Mouse (Mus musculus) kidney, adult 2 months (tissue): Measurements from ENCODE around the gene Mei1. TPM values are rescaled to one million over a fixed set of nuclear protein-coding genes. Genes with fewer than 3 reads are reported as not detected.

Source experiments
- DNase-seq: peaks from one replicate; pipeline ENCODE4 v3.0.0; 2021
- H3K27ac ChIP-seq: fragments of 200-500 bp; 2 replicates; pipeline ENCODE4 v1.5.1; 2012; ENCODE audit warnings: low read depth, low read length, control low read depth, inconsistent platforms; ENCODE audit not compliant: insufficient read depth
- H3K27me3 ChIP-seq: fragments of 200-500 bp; replicated peaks from 2 replicates; pipeline ENCODE4 v1.6.1; 2012; ENCODE audit warnings: mild to moderate bottlenecking, moderate library complexity, low read length, inconsistent platforms; ENCODE audit not compliant: control insufficient read depth, insufficient read depth
- H3K36me3 ChIP-seq: fragments of 200-500 bp; 2 replicates; pipeline ENCODE4 v1.6.1; 2012; ENCODE audit warnings: mild to moderate bottlenecking, moderate library complexity, low read length, inconsistent platforms; ENCODE audit not compliant: control insufficient read depth, insufficient read depth
- H3K4me1 ChIP-seq: fragments of 200-500 bp; 2 replicates; pipeline ENCODE4 v1.6.1; 2011; ENCODE audit warnings: low read length; ENCODE audit not compliant: control insufficient read depth, insufficient read depth
- H3K4me3 ChIP-seq: fragments of 200-500 bp; 2 replicates; pipeline ENCODE4 v1.5.1; 2011; ENCODE audit warnings: mild to moderate bottlenecking, low read depth, low read length, control low read depth; ENCODE audit not compliant: insufficient read depth
- CTCF ChIP-seq: fragments of 200-500 bp; conservative IDR thresholded peaks from 2 replicates; pipeline ENCODE4 v1.5.1; 2011; ENCODE audit warnings: low read depth, mild to moderate bottlenecking, control low read depth, low read length, moderate library complexity, mixed read lengths; ENCODE audit not compliant: insufficient read depth, insufficient read length
- POLR2A ChIP-seq: fragments of 200-500 bp; IDR thresholded peaks from one replicate; pipeline ENCODE4 v1.6.1; 2011; ENCODE audit warnings: low read depth, low read length, control low read depth
- WGBS: fragments of 180-500 bp; shearing (Covaris S2); methylation state at CpG from one replicate; pipeline ENCODE4 v1.1.7; 2018; 5-methylcytosine and 5-hydroxymethylcytosine counted together
- polyA plus RNA-seq: library from polyadenylated mRNA; depleted of rRNA; stranded (reverse); fragments of >200 nt; gene quantifications from 2 replicates; pipeline ENCODE4 v1.2.3, GENCODE M21; 2012

The Mei1 gene
- polyA plus RNA-seq, 1 experiment, result not detected

DNA sequence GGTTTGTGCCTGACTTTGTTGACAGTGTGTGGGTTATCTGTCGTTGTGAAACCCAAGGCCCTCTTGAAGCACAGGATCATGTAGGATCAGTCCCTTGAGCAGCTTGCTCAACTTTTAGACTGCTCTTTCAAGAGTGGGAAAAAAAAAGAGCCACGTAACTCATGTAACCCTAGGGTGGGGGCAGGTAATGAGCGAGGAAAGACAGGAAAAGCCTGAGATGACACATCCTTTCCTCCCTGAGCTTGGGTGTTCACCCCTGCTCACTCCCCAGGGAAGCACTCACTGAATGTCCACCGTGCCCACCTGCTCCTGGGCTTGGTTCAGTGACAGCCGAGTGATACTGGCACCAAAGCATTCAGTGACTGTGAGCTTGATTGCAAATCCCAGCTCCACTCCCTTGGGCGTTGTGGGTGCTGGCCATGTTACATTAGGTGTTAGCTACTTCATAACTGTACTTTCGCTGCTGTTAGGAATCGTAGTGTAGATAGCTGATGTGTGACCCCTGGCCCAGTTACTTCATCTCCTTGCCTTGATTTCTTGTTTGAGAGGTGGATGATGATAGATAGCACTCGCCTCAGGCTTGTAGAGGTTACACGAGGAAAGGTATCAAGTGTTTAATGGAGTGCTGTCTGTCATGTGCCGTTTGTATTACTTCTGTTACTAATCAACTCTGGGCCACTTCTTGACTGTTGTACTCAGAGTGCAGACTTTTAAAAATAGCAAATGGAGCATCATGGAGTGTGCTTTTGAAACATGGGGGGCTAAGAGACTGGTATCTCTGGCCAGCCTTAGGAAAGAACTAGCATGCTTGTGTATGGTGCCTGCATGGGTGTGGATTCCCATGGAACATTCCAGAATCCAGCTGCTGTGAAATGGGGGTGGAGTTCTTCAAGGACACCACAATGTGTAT is 91.2 kb downstream of the Mei1 start:
- DNase-seq, result peak; percentile 23
- Histone ChIP-seq H3K4me1 (peaks cover 30% of the 10 kb centered on the region), H3K27ac (no peak overlapping the region), H3K4me3 (no peak overlapping the region), H3K36me3 (no peaks in the 10 kb centered on the region), H3K27me3 (no peaks in the 10 kb centered on the region)
- no peak for TF ChIP-seq CTCF
- no peak for TF ChIP-seq POLR2A
- whole genome bisulfite sequencing, result 47% methylated on average over 11 of the region's 11 CpGs

DNA sequence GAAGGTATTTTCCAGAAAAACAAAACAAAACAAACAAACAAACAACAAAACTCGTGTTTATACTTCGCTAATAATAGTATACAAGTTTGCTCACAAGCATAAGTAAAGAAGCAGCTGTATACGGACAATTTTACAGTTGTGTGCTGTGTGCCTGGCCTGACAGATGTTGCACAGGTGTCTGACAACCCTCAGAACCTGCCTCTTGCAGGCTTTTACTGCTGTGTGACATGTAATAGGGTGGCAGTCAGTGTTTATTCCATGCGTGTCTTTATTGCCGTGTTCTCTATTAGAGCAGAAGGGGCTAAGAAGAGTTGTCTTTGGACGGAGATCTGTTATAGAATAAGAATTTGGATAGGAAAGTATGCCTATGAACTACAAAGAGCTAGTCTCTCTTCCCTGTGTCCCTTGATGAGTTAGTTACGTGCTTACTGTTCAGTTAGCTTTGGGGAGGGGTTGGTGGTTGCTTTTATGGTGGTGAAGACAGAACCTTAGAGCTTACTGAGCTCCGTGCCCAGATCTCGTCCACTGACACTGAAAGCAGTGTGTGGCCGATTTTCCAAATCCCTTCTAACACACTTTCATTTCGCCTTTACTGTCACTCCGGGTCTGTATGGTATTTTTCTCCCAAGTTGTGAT is 92.3 kb downstream of the Mei1 start:
- WGBS, result 90% methylated on average over 12 of the region's 12 CpGs
- H3K4me3 ChIP-seq, result no peak overlapping the region
- TF ChIP-seq CTCF (no peak), POLR2A (no peak)
- no peak overlapping the region for H3K27ac ChIP-seq
- H3K4me1 ChIP-seq, result peaks cover 36% of the 10 kb centered on the region
- DNase-seq, result no peak
- H3K27me3 ChIP-seq, result no peaks in the 10 kb centered on the region
- H3K36me3 ChIP-seq, result no peaks in the 10 kb centered on the region

DNA sequence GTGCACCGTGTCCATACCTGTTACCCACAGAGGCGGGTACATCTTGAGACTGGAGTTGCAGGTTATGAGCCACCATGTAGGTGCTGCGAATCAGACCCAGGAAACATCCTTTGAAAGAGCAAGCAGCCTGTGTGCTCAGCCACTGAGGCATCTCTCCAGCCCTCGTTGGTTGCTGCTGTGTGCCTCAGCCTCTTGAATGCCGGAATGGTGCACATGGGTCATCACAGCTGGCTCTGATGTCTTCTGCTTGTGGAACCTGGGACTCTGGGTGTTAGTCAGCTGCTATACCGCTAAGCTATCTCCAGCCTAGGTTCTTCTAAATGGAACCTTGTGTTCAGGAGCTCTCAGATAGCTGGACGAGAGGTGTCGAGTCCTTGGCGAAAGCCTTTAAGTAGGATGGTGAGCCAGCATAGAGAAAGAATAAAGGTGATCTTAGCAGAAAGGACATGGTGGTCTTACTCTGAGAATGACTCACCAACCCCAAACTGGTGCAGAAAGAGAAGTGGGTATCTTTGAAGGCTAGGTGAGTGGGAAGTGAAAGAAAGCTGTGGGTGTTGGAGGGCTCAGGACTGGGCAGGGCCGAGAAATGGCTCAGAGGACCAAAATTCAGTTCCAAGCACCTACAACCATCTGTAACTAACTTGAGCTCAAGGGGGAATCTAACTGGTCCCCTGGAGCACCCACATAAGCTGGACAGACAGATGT is 93.7 kb downstream of the Mei1 start:
- 85% methylated on average over 10 of the region's 10 CpGs for WGBS
- TF ChIP-seq POLR2A (no peak), CTCF (no peak)
- H3K27ac ChIP-seq, result no peak overlapping the region

DNA sequence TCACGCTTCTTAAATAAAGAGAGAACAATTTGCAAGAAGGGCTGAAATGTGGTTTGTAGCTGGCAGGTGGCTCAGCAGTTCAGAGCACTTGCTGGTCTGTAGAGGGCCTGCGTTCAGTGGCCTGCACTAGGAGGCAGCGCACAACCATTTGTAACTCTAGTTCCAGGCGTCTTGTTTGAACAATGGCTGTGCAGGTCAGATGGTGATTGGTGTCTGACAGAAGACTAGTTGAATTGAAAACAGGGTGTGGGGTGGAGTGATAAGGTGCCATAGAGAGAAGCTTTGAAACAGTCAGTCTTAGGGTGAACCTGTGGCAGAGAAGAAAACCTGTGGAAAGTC is 94.2 kb downstream of the Mei1 start:
- Histone ChIP-seq H3K36me3 (no peaks in the 10 kb centered on the region), H3K27ac (no peak overlapping the region), H3K27me3 (no peaks in the 10 kb centered on the region), H3K4me1 (peaks cover 53% of the 10 kb centered on the region), H3K4me3 (no peak overlapping the region)
- TF ChIP-seq POLR2A (no peak), CTCF (peak; percentile 15; the same call in 1 of the 2 replicates)
- DNase-seq, result peak; percentile 25
- 59% methylated on average over 4 of the region's 4 CpGs for WGBS

More for the DNA sequence above, 93.7 kb downstream of the Mei1 start:
- Histone ChIP-seq H3K27me3 (no peaks in the 10 kb centered on the region), H3K36me3 (no peaks in the 10 kb centered on the region), H3K4me1 (peaks cover 51% of the 10 kb centered on the region), H3K4me3 (no peak overlapping the region)
- no peak for DNase-seq

DNA sequence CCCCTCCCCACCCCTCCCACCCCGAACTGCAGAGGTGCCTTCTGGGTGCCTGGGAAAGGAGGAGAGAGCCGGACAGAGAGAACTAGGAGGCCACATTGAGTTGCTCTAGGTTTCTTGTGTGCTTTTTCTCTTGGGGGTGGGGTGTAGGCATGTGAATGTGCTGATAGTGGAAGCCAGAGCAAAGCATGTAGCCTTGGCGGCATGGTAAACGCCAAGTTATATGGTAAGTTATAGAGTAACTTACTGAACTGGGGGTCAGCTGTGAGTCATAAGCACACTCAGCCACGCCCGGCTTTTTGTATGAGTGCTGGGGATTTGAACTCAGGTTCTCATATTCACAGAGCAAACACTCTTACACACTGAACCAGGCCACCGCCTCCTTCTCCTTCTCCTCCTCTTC is 94.7 kb downstream of the Mei1 start:
- Histone ChIP-seq H3K27ac (no peak overlapping the region), H3K27me3 (no peaks in the 10 kb centered on the region)
- no peak for TF ChIP-seq POLR2A
- TF ChIP-seq CTCF, result no peak

DNA sequence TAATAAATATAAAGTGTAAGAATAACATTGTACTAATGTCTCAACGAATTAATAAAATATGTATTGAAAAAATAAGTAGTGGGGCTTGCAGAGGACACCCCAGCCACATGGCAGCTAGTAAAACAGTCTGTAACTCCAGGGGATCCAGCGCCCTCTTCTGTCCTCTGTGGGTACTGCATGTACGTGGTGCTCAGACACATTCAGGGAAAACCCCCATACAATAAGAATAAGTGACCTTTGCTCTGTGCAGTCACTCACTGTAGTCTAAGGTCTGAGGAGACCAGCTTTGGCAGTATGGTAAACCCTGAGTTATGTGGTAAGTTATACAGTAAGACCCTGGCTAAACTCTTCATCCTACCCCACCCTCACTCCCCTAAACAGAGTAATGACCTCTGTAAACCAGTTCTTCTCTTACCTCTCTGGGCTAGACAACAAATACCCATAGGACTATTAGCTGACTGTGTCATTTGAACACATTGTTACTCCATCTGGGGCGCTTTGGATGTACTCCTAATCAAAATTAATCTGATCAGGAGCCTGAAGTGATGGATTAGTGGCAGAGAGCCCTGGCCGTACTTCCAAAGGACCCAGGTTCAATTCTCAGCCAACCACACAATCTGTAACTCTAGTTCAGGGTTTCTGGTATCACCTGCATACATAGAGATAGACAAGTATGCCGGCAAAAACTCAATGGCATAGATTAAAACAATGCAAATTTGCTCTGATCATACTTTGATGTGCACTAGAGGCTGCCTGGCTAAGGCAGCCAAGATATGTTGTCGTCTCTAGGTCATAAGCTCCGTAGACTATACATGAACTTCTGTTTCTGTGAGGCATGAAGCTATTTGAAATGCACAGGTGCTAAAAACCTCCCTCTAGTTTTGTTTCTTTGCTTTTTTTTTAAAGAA is 95.8 kb downstream of the Mei1 start:
- H3K4me3 ChIP-seq, result no peak overlapping the region
- DNase-seq, result peak; percentile 81
- 39% methylated on average over 8 of the region's 8 CpGs for WGBS
- H3K4me1 ChIP-seq, result peaks cover 48% of the 10 kb centered on the region
- no peaks in the 10 kb centered on the region for H3K27me3 ChIP-seq
- no peaks in the 10 kb centered on the region for H3K36me3 ChIP-seq
- peak; percentile 90 for TF ChIP-seq CTCF
- TF ChIP-seq POLR2A, result no peak
- peak overlapping the region; percentile 96 for H3K27ac ChIP-seq

More for the DNA sequence above, 94.7 kb downstream of the Mei1 start:
- peaks cover 53% of the 10 kb centered on the region for H3K4me1 ChIP-seq
- no peak for DNase-seq
- no peaks in the 10 kb centered on the region for H3K36me3 ChIP-seq
- 41% methylated on average over 7 of the region's 7 CpGs for WGBS
- H3K4me3 ChIP-seq, result no peak overlapping the region
